Mouse (Mus musculus) brown adipose tissue, adult 24 weeks (tissue): ENCODE results near the gene Exoc3. TPM values are rescaled to one million over a fixed set of nuclear protein-coding genes. Genes with fewer than 3 reads are reported as not detected.
A peak's percentile ranks its signal among the peaks of the same experiment; 100 is the strongest.

Experiments used
- H3K27ac ChIP-seq: fragments of 200-500 bp; replicated peaks from 2 replicates; pipeline ENCODE4 v1.5.1; 2012; ENCODE audit warnings: low read depth, mild to moderate bottlenecking, low read length
- H3K4me1 ChIP-seq: fragments of 200-500 bp; 2 replicates; pipeline ENCODE4 v1.6.1; 2012; ENCODE audit warnings: low read length, mixed read lengths; ENCODE audit not compliant: control insufficient read depth, insufficient read depth, insufficient read length
- H3K4me3 ChIP-seq: fragments of 200-500 bp; 2 replicates; pipeline ENCODE4 v1.5.1; 2012; ENCODE audit warnings: low read depth, mild to moderate bottlenecking, low read length, moderate library complexity; ENCODE audit not compliant: insufficient read depth
- polyA plus RNA-seq: library from polyadenylated mRNA; stranded (reverse); fragments of >200 nt; gene quantifications from 2 replicates; pipeline ENCODE4 v1.2.4, GENCODE M21; 2012; ENCODE audit not compliant: missing spikeins, insufficient read depth, insufficient read length

Gene Exoc3
- polyA plus RNA-seq = 46.9 and 55.9 TPM in 2 replicates

- Histone ChIP-seq H3K4me3 (peak within 1 kb of the TSS; percentile 98), H3K4me1 (peaks cover 7% of the 10 kb centered on the region; the same call in 1 of the 2 replicates), H3K27ac (peak within 1 kb of the TSS; percentile 99)
Observed at GRCm38 (mm10) chr13:74208317-74208985, at the start of gene Exoc3. Gene Exoc3, minus strand, starts transcription at chr13:74208732.

DNA sequence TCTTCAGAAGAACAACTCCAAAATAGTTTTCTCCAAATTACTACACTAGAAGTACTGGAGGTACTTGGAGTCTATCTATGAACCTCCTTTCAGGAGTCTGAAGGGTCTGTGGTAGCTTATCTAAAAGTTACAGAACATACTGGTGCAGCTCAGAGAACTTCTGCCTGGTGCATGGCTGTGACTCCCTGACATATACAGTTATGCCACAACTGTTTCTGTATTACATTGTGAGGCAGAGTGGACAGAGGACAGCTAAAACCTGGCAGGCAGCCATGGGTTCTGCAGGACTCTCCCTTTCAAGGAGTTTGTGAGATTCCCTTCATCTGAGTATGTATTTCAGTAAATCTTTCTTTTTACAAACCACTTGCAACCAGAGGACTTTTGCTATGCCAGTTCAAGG, 38.0 kb upstream of the Exoc3 start:
- Histone ChIP-seq H3K4me1 (peaks cover 2% of the 10 kb centered on the region; the same call in 1 of the 2 replicates), H3K4me3 (no peak overlapping the region), H3K27ac (no peak overlapping the region)

GRCm38 (mm10) chr13:74245899-74246231, 37.3 kb upstream of the Exoc3 start:
- H3K4me3 ChIP-seq = no peak overlapping the region

GRCm38 (mm10) chr13:74245214-74245898, 36.8 kb upstream of the Exoc3 start:
- no peak overlapping the region for H3K27ac ChIP-seq
- H3K4me3 ChIP-seq = no peak overlapping the region

More at GRCm38 (mm10) chr13:74245899-74246231, 37.3 kb upstream of the Exoc3 start:
- H3K27ac ChIP-seq = no peak overlapping the region
- peaks cover 2% of the 10 kb centered on the region; the same call in 1 of the 2 replicates for H3K4me1 ChIP-seq

DNA sequence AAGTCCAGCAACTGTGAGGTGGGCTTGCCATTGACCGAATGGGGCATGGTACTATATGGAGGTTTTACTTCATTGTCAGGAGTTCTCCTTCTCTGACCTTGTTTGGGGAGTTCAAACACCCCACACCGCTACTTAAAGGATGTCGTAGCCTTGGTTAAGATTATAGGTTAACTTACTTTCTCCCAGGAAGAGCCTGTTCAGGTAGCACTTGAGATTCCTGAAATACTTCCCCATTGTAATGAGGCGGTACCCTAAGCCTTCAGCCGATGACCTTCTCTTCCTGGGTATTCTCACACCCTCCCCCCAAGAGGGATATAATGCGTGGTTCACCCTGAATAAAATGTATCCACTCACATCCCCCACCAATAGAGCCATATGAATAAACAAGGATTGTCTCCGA, 29.0 kb upstream of the Exoc3 start:
- no peak overlapping the region for H3K27ac ChIP-seq
- H3K4me3 ChIP-seq = no peak overlapping the region

More at GRCm38 (mm10) chr13:74245214-74245898, 36.8 kb upstream of the Exoc3 start:
- H3K4me1 ChIP-seq = peaks cover 2% of the 10 kb centered on the region; the same call in 1 of the 2 replicates

GRCm38 (mm10) chr13:74220659-74221058, 12.1 kb upstream of the Exoc3 start:
- Histone ChIP-seq H3K27ac (no peak overlapping the region), H3K4me3 (no peak overlapping the region)

More for the DNA sequence above, 29.0 kb upstream of the Exoc3 start:
- no peaks in the 10 kb centered on the region for H3K4me1 ChIP-seq

GRCm38 (mm10) chr13:74218441-74218840, 9.9 kb upstream of the Exoc3 start:
- no peak overlapping the region for H3K27ac ChIP-seq

More at GRCm38 (mm10) chr13:74220659-74221058, 12.1 kb upstream of the Exoc3 start:
- no peaks in the 10 kb centered on the region for H3K4me1 ChIP-seq

GRCm38 (mm10) chr13:74208986-74209345, 434 bp upstream of the Exoc3 start:
- Histone ChIP-seq H3K27ac (peak overlapping the region; percentile 99), H3K4me3 (peak overlapping the region; percentile 98), H3K4me1 (peaks cover 7% of the 10 kb centered on the region; the same call in 1 of the 2 replicates)

More at GRCm38 (mm10) chr13:74218441-74218840, 9.9 kb upstream of the Exoc3 start:
- H3K4me3 ChIP-seq = no peak overlapping the region
- no peaks in the 10 kb centered on the region for H3K4me1 ChIP-seq

GRCm38 (mm10) chr13:74196451-74196850, 12.1 kb downstream of the Exoc3 start:
- Histone ChIP-seq H3K4me3 (no peak overlapping the region), H3K4me1 (no peaks in the 10 kb centered on the region), H3K27ac (no peak overlapping the region)

- H3K4me1 ChIP-seq = no peaks in the 10 kb centered on the region
- H3K4me3 ChIP-seq = no peak overlapping the region
Observed at GRCm38 (mm10) chr13:74192613-74193012, 15.9 kb downstream of the Exoc3 start.

GRCm38 (mm10) chr13:74183011-74183695, 25.4 kb downstream of the Exoc3 start:
- no peaks in the 10 kb centered on the region for H3K4me1 ChIP-seq
- no peak overlapping the region for H3K4me3 ChIP-seq

More at GRCm38 (mm10) chr13:74192613-74193012, 15.9 kb downstream of the Exoc3 start:
- H3K27ac ChIP-seq = no peak overlapping the region

GRCm38 (mm10) chr13:74172036-74172435, 36.5 kb downstream of the Exoc3 start:
- H3K27ac ChIP-seq = no peak overlapping the region
- no peaks in the 10 kb centered on the region for H3K4me1 ChIP-seq
- no peak overlapping the region for H3K4me3 ChIP-seq

More at GRCm38 (mm10) chr13:74183011-74183695, 25.4 kb downstream of the Exoc3 start:
- H3K27ac ChIP-seq = no peak overlapping the region

DNA sequence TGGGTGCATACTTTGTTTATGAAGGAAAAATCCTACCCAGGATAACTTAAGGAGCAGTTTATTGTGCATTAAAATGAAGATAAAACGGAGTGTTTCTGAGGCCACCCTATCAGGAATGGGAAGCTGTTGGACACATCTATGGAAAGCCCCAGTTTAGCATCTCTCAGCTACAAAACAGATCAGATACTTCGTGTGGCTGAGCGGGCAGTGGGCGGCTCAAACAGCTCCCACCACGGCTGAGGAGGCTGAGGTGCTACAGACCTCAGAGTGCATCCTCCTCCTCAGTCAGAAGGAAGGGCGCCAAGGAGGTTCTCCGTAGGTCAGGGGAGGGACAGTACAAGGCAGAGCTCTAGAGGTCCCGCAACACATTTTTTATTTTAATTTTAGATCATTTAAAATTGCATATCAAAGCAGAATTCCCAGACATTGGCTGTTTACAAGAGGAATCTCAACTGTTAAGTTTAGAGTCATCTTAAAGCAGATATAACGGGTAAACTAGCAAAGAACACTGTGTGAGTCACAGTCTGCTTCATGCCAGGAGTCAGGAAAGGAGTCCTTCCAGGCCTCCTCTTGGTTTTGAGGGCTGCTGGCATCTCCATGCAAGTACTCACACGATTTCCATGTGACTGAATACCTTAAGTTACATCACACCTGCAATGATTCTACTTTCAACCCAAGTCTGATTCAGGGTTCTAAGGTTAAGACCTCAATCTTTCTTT, 38.9 kb downstream of the Exoc3 start:
- H3K27ac ChIP-seq = no peak overlapping the region
- H3K4me3 ChIP-seq = no peak overlapping the region
- no peaks in the 10 kb centered on the region for H3K4me1 ChIP-seq

GRCm38 (mm10) chr13:74167492-74167891, 41.0 kb downstream of the Exoc3 start:
- H3K4me3 ChIP-seq = no peak overlapping the region
- H3K4me1 ChIP-seq = no peaks in the 10 kb centered on the region
- H3K27ac ChIP-seq = no peak overlapping the region

DNA sequence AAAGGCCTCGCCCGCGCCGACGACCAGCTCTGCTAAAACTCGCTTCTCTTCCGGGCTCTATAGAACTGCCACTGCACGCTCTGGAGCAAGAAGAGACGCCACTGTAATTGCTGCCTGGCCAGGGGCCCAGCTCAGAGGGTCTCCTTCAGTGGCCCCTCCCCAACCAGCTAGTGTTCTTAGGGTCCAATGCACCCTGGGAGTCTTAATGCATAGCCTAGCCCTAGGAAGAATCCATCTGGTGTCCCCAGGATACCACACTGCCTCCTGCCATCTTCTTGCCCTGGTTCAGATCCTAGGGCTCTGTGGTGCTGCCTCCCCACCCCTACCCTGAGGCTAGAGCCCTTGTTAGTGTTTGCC, 41.5 kb downstream of the Exoc3 start:
- no peak overlapping the region for H3K27ac ChIP-seq

More for the DNA sequence above, 41.5 kb downstream of the Exoc3 start:
- no peaks in the 10 kb centered on the region for H3K4me1 ChIP-seq
- peak overlapping the region; percentile 55 for H3K4me3 ChIP-seq
